Mouse (Mus musculus): ENCODE results near the gene Hs3st4. TPM values are rescaled to one million over a fixed set of nuclear protein-coding genes. Genes with fewer than 3 reads are reported as not detected.

Gene Hs3st4
- polyA plus RNA-seq, 1 experiment from 2014 or later: 14.3 TPM

- no peak for ATAC-seq (ENCODE audit: low FRiP score, low read depth)
- no peak overlapping the region for H3K27ac ChIP-seq (replicated peaks)
- 90% methylated on average over 5 of the region's 5 CpGs for WGBS
These were observed 44.2 kb downstream of the Hs3st4 start for GRCm38 (mm10) chr7:124026908-124027307.

GRCm38 (mm10) chr7:124032236-124032635 is 49.6 kb downstream of the Hs3st4 start:
- Histone ChIP-seq H3K9me3 (no peaks in the 10 kb centered on the region), H3K27me3 (no peaks in the 10 kb centered on the region)
- 32% methylated on average over 2 of the region's 2 CpGs for WGBS

More at GRCm38 (mm10) chr7:124026908-124027307, 44.2 kb downstream of the Hs3st4 start:
- H3K27me3 ChIP-seq: no peaks in the 10 kb centered on the region
- no peaks in the 10 kb centered on the region for H3K36me3 ChIP-seq
- no peaks in the 10 kb centered on the region for H3K4me1 ChIP-seq (replicated peaks)
- H3K9ac ChIP-seq: no peak overlapping the region
- no peak overlapping the region for H3K4me2 ChIP-seq
- H3K4me3 ChIP-seq: no peak overlapping the region
- H3K9me3 ChIP-seq: no peaks in the 10 kb centered on the region

GRCm38 (mm10) chr7:124033332-124033731 is 50.7 kb downstream of the Hs3st4 start:
- no peak overlapping the region for H3K9ac ChIP-seq
- H3K27me3 ChIP-seq: no peaks in the 10 kb centered on the region
- no peaks in the 10 kb centered on the region for H3K9me3 ChIP-seq
- H3K4me3 ChIP-seq: no peak overlapping the region
- ATAC-seq (ENCODE audit: low FRiP score, low read depth): no peak
- peaks cover 17% of the 10 kb centered on the region for H3K4me1 ChIP-seq (replicated peaks)
- no peak overlapping the region for H3K27ac ChIP-seq (replicated peaks)
- WGBS: 34% methylated on average over 2 of the region's 2 CpGs
- no peak overlapping the region for H3K4me2 ChIP-seq
- no peaks in the 10 kb centered on the region for H3K36me3 ChIP-seq

More at GRCm38 (mm10) chr7:124032236-124032635, 49.6 kb downstream of the Hs3st4 start:
- no peak overlapping the region for H3K9ac ChIP-seq
- H3K36me3 ChIP-seq: no peaks in the 10 kb centered on the region
- ATAC-seq (ENCODE audit: low FRiP score, low read depth): no peak
- no peak overlapping the region for H3K27ac ChIP-seq (replicated peaks)
- H3K4me3 ChIP-seq: no peak overlapping the region
- H3K4me1 ChIP-seq (replicated peaks): peaks cover 9% of the 10 kb centered on the region
- no peak overlapping the region for H3K4me2 ChIP-seq

DNA sequence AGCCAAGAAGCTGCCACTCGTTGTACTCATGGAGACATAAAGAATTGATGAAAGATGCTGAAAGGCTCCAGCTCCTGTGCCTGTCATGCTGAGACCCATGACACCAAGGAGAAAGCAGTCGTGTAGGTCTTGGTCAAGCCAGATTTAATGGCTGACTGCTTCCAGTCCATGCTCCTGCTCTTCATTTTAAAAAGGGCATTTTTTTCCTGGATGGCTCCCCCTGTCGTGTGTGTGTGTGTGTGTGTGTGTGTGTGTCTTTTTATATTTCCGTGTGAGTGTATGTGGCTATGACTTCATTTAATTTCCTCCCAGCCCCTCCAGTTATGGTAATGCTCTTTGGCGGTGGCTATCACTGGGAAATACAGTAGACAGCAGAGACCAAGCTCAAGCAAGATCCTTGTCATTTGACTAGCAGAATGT is 54.6 kb downstream of the Hs3st4 start:
- no peaks in the 10 kb centered on the region for H3K9me3 ChIP-seq
- H3K4me1 ChIP-seq (replicated peaks): peaks cover 23% of the 10 kb centered on the region
- H3K9ac ChIP-seq: no peak overlapping the region
- H3K36me3 ChIP-seq: no peaks in the 10 kb centered on the region
- peak overlapping the region; percentile 4; the same call in 1 of the 2 replicates for H3K27ac ChIP-seq (replicated peaks)
- peak; percentile 72 for ATAC-seq (ENCODE audit: low FRiP score, low read depth)
- H3K27me3 ChIP-seq: no peaks in the 10 kb centered on the region
- WGBS: 21% methylated on average over 5 of the region's 5 CpGs
- no peak overlapping the region for H3K4me2 ChIP-seq
- H3K4me3 ChIP-seq: no peak overlapping the region

DNA sequence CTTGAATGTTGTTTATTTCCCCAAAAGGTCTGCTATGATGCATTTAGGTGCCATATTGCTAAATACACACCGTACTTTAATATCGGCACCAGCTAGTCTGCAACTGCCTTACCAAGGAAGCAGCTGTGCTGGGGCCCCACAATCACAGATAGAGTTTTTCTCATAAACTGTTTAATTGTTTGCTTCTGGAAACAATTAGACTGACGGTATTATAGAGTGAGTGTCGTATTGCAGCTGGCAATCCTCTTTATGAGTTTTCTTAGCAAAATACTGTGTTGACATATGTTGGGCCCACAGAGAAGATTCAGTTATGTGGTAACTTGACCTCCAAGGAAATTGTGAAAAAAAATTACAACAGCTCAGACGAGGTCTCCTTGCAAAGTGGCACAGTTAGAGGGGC is 56.5 kb downstream of the Hs3st4 start:
- ATAC-seq (ENCODE audit: low FRiP score, low read depth): no peak

DNA sequence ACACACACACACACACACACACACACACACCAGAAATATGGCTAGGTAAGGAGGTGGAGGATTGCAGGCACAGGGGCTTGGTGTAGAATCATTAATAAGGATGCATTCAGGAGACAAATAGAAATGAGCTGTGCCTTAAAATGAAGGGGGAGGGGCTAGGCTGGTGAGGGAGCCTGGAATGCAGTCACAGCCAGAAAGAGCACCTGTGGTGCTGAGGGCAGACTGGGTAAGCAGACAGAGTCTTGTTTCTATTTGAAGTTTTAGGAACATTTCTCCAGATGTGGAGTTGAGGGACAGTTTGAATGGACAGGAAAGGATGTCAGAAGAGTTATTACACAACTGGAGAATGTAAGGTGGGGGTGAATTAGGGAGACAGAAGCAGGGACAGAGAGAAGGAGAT is 64.7 kb downstream of the Hs3st4 start:
- no peaks in the 10 kb centered on the region for H3K9me3 ChIP-seq
- no peaks in the 10 kb centered on the region for H3K4me1 ChIP-seq (replicated peaks)
- ATAC-seq (ENCODE audit: low FRiP score, low read depth): no peak
- H3K4me3 ChIP-seq: no peak overlapping the region
- no peak overlapping the region for H3K9ac ChIP-seq
- no peaks in the 10 kb centered on the region for H3K36me3 ChIP-seq
- no peak overlapping the region for H3K27ac ChIP-seq (replicated peaks)
- no peaks in the 10 kb centered on the region for H3K27me3 ChIP-seq
- no peak overlapping the region for H3K4me2 ChIP-seq

More for the DNA sequence above, 56.5 kb downstream of the Hs3st4 start:
- Histone ChIP-seq H3K9ac (no peak overlapping the region), H3K4me2 (no peak overlapping the region), H3K4me3 (no peak overlapping the region), H3K36me3 (no peaks in the 10 kb centered on the region), H3K9me3 (no peaks in the 10 kb centered on the region), H3K27ac (replicated peaks) (no peak overlapping the region), H3K4me1 (replicated peaks) (peaks cover 23% of the 10 kb centered on the region), H3K27me3 (no peaks in the 10 kb centered on the region)
- WGBS: 72% methylated on average over 5 of the region's 5 CpGs

DNA sequence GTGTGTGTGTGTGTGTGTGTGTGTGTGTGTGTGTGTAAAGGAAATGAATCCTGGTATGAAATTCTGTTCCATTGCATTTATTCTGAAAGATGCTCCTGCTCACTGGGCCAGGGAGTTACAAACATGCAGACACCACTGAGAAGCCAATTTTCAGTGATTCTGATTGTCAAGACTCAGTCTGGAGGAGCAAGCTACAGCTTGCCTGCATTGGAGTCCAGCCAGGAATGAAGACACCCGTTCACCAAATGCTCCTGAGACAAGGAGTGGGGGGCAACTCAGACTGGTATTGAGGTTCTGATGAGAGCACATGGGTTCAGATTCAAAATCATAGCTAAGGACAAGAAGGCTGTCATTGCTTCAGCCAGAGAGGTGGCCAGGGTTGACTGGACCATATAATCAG is 66.3 kb downstream of the Hs3st4 start:
- Histone ChIP-seq H3K4me2 (no peak overlapping the region), H3K27me3 (no peaks in the 10 kb centered on the region), H3K9me3 (no peaks in the 10 kb centered on the region), H3K9ac (no peak overlapping the region), H3K36me3 (no peaks in the 10 kb centered on the region), H3K4me1 (replicated peaks) (no peaks in the 10 kb centered on the region), H3K4me3 (no peak overlapping the region), H3K27ac (replicated peaks) (no peak overlapping the region)
- WGBS: 56% methylated on average over 1 of the region's 1 CpGs
- ATAC-seq (ENCODE audit: low FRiP score, low read depth): no peak

DNA sequence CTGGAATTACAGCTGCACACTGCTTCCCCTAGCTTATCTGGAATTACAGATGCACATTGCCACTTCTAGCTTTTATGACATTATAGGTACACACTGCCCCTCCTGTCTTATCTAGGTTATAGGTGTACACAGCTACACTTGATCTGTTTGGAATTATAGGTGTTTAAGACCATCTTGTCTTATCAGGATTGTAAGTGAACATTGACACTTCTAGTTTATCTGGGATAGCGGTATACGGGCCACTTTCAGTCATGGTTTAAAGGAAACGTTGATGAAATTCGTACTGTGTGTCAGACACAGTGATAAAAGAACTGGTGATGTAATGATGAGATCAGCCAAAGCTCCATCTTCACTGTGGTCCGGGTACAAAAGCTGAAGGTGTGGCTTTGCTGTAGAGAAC is 67.8 kb downstream of the Hs3st4 start:
- Histone ChIP-seq H3K4me3 (no peak overlapping the region), H3K4me2 (no peak overlapping the region), H3K36me3 (no peaks in the 10 kb centered on the region), H3K9me3 (no peaks in the 10 kb centered on the region), H3K4me1 (replicated peaks) (no peaks in the 10 kb centered on the region), H3K27me3 (no peaks in the 10 kb centered on the region), H3K9ac (no peak overlapping the region), H3K27ac (replicated peaks) (no peak overlapping the region)
- WGBS: 91% methylated on average over 5 of the region's 5 CpGs
- no peak for ATAC-seq (ENCODE audit: low FRiP score, low read depth)

DNA sequence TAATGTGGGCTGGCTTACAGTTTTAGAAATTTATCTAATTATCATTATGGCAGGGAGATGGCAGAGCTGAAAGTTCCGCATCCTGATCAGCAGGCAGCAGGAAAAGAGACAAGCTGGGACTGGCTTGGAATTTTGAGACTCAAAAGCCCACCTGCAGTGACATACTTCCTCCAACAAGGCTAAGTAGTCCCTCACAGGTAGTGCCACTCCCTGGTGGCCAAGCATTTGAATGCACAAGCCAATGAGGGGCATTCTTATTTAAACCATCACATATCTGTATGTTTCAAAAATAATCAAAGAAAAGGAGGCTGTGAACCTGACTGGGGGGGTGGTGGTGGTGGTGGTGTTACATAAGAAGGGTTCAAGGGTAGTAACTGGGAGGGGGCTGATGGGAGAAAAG is 101.1 kb downstream of the Hs3st4 start:
- 75% methylated on average over 1 of the region's 1 CpGs for WGBS
- Histone ChIP-seq H3K4me3 (no peak overlapping the region), H3K27me3 (no peaks in the 10 kb centered on the region), H3K9ac (no peak overlapping the region), H3K27ac (replicated peaks) (no peak overlapping the region), H3K4me2 (no peak overlapping the region), H3K4me1 (replicated peaks) (no peaks in the 10 kb centered on the region), H3K36me3 (no peaks in the 10 kb centered on the region), H3K9me3 (no peaks in the 10 kb centered on the region)
- ATAC-seq (ENCODE audit: low FRiP score, low read depth): no peak

DNA sequence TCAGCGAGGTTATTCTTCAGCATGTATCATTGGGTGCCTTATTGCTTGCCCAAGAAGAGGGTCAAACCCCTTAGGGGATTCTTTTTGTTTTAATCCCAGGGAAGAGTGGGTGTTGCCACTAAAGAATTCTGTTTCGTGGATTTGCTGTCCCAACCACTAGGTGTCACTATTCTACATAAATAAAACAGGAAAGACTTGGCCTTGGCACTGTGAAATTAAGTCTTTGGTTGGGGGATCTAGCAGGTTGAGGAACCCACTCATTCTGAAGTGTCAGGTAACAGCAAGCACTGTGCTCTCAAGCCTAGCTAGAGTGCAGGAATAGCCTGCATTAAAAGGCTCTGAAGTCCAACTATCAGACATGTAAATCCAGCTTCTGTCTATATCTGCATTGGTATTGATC is 146.3 kb downstream of the Hs3st4 start:
- no peaks in the 10 kb centered on the region for H3K9me3 ChIP-seq
- 7% methylated on average over 2 of the region's 2 CpGs for WGBS
- ATAC-seq (ENCODE audit: low FRiP score, low read depth): no peak

DNA sequence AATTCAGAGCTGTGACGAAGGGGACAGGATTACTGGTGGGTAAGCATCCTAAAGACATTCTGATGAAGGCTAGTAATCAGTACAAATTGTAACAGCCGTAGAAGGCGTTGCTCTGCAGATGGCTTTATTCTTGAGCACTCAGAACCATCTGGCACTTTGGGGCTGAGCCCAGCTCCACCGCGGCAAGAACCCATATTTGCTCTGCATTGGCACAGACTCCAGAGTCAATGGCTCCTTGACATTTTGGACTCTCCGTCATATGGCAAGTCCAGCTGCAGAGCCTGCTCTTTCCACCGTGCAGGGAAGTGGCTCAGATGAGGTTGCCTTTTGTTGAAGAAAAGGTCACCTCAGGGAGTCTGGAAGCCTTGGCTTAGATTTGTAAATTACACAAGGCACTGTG is 148.6 kb downstream of the Hs3st4 start:
- 39% methylated on average over 7 of the region's 7 CpGs for WGBS

More for the DNA sequence above, 146.3 kb downstream of the Hs3st4 start:
- no peaks in the 10 kb centered on the region for H3K4me1 ChIP-seq (replicated peaks)
- H3K4me2 ChIP-seq: no peak overlapping the region
- H3K27me3 ChIP-seq: no peaks in the 10 kb centered on the region
- H3K36me3 ChIP-seq: no peaks in the 10 kb centered on the region
- H3K4me3 ChIP-seq: no peak overlapping the region
- no peak overlapping the region for H3K27ac ChIP-seq (replicated peaks)
- H3K9ac ChIP-seq: no peak overlapping the region

GRCm38 (mm10) chr7:124136133-124136532 is 153.5 kb downstream of the Hs3st4 start:
- no peak overlapping the region for H3K4me3 ChIP-seq
- H3K9me3 ChIP-seq: no peaks in the 10 kb centered on the region
- H3K4me1 ChIP-seq (replicated peaks): no peaks in the 10 kb centered on the region
- H3K9ac ChIP-seq: no peak overlapping the region
- H3K27me3 ChIP-seq: no peaks in the 10 kb centered on the region
- no peak overlapping the region for H3K4me2 ChIP-seq
- no peaks in the 10 kb centered on the region for H3K36me3 ChIP-seq
- no peak for ATAC-seq (ENCODE audit: low FRiP score, low read depth)
- WGBS: 85% methylated on average over 5 of the region's 5 CpGs
- no peak overlapping the region for H3K27ac ChIP-seq (replicated peaks)

More for the DNA sequence above, 148.6 kb downstream of the Hs3st4 start:
- Histone ChIP-seq H3K9me3 (no peaks in the 10 kb centered on the region), H3K27ac (replicated peaks) (no peak overlapping the region), H3K36me3 (no peaks in the 10 kb centered on the region), H3K4me2 (no peak overlapping the region), H3K27me3 (no peaks in the 10 kb centered on the region), H3K4me3 (no peak overlapping the region), H3K4me1 (replicated peaks) (no peaks in the 10 kb centered on the region), H3K9ac (no peak overlapping the region)
- ATAC-seq (ENCODE audit: low FRiP score, low read depth): peak; percentile 72; the same call in 1 of the 2 replicates

DNA sequence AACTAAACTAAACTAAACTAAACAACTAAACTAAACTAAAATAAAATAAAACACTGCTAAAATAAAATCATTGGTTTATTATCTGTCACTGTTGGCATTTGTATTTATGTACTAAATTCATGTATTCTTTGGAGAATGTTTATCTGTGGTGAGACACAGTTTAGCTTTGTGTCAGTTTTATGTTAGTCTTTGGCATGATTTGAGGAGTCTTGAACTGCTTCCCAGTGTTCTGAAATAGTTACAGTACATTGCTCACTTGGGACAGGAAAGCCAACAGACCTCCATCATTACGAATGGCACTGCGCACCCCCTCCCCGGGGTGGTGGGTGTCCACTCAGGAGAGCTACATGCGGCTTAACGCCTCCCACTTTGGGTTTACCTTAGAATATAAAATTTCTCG is 158.6 kb downstream of the Hs3st4 start:
- Histone ChIP-seq H3K9ac (no peak overlapping the region), H3K27ac (replicated peaks) (no peak overlapping the region), H3K4me2 (no peak overlapping the region), H3K36me3 (no peaks in the 10 kb centered on the region), H3K9me3 (no peaks in the 10 kb centered on the region), H3K27me3 (no peaks in the 10 kb centered on the region), H3K4me1 (replicated peaks) (no peaks in the 10 kb centered on the region), H3K4me3 (no peak overlapping the region)
- ATAC-seq (ENCODE audit: low FRiP score, low read depth): no peak
- WGBS: 95% methylated on average over 6 of the region's 6 CpGs

All from hindbrain, embryonic 15.5 days (tissue).